Mouse (Mus musculus) neural tube, embryonic 10.5 days (tissue): ENCODE measurements around the gene Prmt8.

Source experiments
- DNase-seq: peaks from one replicate; pipeline ENCODE4 v3.0.0-alpha.2; 2017; ENCODE audit warnings: low spot score; ENCODE audit errors: extremely low spot score

The Prmt8 gene

DNA sequence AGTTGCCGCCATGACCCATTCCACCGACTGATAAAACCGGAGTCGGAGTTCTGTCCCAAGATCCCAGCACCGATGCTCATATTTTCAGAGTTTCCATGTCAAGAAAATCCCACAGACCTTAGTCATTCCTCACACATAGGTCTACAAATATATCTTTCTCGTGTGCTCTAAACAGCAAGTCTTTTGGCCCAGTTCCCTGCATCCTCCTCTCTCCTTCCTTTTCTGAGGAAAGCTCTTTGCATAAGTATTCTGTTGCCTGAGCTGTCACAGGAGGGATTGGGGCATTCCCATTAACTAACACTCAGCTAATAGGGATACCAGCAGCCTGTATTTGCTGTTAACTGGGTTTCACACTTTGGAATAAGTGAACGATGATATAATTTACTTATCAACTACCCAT lies 106.0 kb downstream of the Prmt8 start:
- DNase-seq = no peak

DNA sequence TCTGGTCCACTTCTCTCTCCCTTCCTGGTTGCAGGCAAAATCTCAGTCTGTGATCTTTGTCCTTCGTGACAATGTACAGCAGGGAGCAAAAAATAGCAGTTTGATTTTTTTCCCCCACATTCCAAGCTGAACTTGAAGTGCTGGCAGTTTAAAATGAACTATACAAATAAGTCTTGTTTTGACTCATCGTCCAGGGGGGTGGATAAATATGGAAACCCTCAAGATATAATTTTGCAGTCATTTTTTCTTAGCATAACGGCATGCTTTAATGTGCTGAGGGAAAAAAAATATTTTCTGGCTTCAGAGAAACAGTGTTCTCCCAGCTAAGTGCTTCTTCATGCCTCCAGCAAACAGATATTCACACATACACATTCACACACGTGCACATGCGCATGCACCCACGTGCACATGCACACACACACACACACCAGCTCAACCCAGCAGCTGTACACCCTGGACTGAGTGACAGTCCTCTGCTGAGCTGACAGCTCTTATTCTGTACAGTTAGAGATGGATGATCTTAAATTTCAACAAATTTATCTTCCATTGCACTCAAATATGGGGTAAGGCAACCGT lies 107.5 kb downstream of the Prmt8 start:
- DNase-seq = no peak

DNA sequence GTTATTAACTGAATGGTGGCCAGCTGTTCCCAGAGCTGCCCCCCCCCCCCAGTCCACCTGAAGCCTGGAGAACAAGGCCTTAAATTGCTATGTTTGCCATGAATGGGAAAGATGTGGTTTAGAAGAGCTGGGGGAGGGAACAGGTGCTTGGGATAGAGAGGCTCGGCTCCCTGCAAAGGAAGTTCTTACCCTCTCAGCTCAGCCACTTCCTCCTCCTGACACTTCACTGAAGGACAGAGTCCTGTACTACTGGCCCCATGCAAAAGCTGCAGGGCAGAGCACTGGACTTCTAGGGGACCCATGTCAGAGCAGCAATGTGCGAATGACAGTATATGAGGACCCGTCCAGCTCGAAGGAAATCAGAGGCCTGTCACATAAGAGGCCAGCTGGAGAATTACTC lies 109.3 kb downstream of the Prmt8 start:
- DNase-seq = no peak

DNA sequence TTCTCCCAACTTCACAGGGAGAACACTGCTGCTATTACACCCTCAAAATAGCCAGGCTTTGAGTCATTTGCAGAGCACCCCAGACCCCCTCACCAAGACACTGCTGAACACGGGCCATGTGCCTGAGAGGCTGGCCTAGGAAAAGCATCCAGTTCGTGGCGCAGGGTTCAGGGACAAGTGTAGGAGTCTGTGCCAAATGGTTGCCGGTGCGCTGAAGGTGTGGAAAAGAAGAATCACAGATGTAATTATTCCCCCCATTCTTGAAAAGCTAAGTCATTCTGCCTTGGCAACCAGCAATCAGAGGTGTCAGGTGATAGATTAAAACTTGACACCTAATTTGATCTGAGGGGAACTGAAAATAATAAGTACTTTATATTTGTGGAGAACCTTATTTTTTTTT lies 109.8 kb downstream of the Prmt8 start:
- no peak for DNase-seq

DNA sequence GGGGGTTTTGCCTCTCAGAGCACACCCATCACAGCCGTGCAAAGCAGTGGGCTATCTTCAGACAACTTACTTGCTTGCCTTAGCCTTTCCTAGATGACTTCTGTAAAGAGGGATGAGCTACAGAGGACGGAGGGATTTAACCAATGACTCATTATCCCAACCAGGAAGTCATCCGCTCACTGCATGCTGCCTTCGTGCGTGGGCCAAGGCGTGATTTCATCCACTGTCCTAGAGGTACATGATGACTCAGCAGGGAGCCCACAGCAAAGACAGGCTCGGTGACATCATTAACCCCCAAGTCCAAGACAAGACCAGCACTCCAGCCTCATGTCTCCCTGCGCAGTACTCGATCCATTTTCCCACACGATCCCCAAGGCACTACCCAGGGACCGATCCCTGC lies 112.1 kb downstream of the Prmt8 start:
- DNase-seq = no peak

DNA sequence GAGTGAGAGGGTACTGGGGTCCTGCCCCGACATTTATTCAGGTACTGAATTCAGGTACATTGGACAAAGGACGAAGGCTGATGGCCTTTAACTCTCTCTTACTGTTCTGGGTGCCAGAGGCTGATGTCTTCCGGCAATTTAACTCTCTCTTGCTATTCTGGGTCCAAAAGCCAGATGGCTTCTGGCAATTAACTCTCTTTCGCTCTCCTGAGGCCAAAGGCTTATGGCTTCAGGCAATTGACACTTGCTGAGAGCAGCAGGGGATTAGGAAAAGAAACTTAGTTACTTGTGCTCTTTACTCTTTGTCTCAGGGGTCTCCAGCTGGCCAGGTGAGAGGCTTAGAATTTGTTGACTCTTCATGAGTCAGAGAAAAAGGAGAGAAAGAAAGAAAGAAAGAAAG lies 113.3 kb downstream of the Prmt8 start:
- DNase-seq = no peak

DNA sequence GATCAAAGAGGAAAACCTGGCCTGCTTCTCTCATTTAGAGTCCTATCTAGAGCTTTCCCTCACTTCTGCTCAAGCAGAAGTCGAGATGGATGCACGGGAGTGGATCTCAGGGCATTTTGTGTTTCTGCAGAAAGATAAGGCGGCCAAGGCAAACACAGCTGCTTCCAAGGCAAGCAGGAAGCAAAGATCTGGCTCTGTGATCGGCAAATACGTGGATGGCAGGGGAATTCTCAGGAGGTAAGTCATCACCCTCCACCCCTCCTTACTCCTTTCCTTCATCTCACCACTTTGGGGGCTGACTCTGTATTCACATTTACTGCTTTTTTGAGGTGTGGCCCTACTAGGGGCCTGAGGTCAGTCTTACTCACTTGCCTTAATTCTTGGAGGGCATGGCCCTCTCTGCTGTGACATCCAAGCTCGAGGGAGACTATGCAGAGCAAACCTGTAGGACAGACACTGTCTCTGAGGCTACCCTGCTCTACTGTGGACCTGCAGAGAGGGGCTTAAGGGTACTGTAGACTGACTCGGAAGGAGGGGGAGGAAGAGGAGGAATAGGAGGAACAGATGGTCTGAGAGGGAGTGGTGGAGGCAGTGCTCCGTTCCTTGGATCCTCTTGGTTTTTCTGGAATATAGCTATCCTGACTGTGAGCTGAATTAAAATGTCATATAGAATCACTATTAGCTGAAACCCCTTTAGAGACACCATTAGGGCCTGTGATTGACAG lies 128.0 kb downstream of the Prmt8 start:
- DNase-seq = no peak
